Mouse (Mus musculus): ENCODE measurements around the gene Actl6a. TPM values are rescaled to one million over a fixed set of nuclear protein-coding genes. Genes with fewer than 3 reads are reported as not detected.

Gene Actl6a
- polyA plus RNA-seq, 1 experiment from 2014 or later, result 199 TPM

DNA sequence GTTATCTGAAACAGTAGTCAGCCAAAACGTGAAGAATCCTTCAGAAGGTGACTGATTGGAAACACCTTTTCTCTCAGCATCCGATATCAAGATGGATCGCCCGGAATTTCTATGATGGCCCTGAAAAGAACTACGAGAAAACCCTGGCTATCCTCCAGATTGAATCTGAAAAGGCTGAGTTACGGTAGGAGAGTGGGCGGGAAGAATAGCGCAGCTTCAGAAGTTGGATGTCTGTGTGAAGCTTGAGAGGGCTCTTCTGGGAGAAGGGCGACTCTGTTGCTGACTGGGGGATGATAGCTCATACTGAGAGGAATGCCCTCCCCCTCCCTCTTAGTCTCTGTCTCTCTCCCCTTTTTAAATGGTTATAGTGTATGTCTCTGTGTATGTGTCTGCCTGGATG, 42.3 kb downstream of the Actl6a start:
- Histone ChIP-seq H3K4me1 (ENCODE audit: insufficient read depth) (no peaks in the 10 kb centered on the region), H3K9ac (no peak overlapping the region), H3K27ac (ENCODE audit: low read depth) (no peak overlapping the region), H3K27me3 (ENCODE audit: insufficient read depth, low read length) (no peaks in the 10 kb centered on the region), H3K4me2 (no peak overlapping the region), H3K9me3 (ENCODE audit: low read depth, low read length) (no peaks in the 10 kb centered on the region), H3K4me3 (ENCODE audit: low read depth, low read length) (no peak overlapping the region), H3K36me3 (ENCODE audit: insufficient read depth) (peaks cover 71% of the 10 kb centered on the region)
- DNase-seq (no peak), ATAC-seq (ENCODE audit: insufficient read depth) (no peak)
- no peak for TF ChIP-seq CTCF (IDR thresholded peaks at IDR 0.05; ENCODE audit: low read depth)
- 82% methylated on average over 9 of the region's 9 CpGs for WGBS

DNA sequence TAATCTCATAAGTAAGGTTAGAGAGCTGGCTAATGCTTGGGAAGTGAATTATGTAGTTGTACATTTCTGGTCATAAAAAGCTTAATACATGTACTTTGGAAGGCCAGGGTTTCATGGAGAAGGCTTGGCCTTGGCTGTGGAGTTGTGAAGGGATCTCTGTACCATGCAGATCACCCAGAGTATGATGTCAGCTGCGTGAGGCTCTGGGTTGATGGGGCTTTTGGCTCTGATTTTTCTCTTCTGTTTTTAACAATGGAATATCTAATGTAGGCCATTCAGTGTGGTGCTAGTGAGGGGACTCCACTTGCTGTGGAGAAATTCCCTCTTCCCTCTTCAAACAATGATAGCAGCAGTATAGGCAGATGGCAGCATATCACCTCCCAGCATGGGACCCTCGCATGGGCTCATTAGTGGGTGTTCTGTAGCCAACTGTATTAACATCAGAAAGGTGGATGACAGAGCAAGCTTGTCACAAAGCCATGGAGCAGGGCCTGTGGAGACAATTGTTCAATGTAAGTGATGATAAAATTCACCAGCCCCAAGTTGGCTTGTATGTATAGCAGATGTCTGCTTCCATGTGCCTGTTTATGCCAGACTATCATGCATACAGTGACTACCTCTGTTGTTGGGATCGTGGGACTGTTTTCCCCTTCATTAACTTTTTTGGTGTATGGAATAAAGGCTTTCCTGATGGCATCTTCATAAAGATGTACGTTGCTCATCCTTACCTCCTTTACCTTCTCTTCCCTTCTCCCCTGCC, 43.9 kb downstream of the Actl6a start:
- H3K4me1 ChIP-seq (ENCODE audit: insufficient read depth), result no peaks in the 10 kb centered on the region
- no peak overlapping the region for H3K4me2 ChIP-seq
- H3K4me3 ChIP-seq (ENCODE audit: low read depth, low read length), result no peak overlapping the region
- no peak for DNase-seq
- H3K9me3 ChIP-seq (ENCODE audit: low read depth, low read length), result no peaks in the 10 kb centered on the region
- H3K27ac ChIP-seq (ENCODE audit: low read depth), result no peak overlapping the region
- TF ChIP-seq CTCF (IDR thresholded peaks at IDR 0.05; ENCODE audit: low read depth), result no peak
- 94% methylated on average over 4 of the region's 4 CpGs for WGBS
- peaks cover 68% of the 10 kb centered on the region for H3K36me3 ChIP-seq (ENCODE audit: insufficient read depth)
- ATAC-seq (ENCODE audit: insufficient read depth), result no peak
- no peak overlapping the region for H3K9ac ChIP-seq
- H3K27me3 ChIP-seq (ENCODE audit: insufficient read depth, low read length), result no peaks in the 10 kb centered on the region

DNA sequence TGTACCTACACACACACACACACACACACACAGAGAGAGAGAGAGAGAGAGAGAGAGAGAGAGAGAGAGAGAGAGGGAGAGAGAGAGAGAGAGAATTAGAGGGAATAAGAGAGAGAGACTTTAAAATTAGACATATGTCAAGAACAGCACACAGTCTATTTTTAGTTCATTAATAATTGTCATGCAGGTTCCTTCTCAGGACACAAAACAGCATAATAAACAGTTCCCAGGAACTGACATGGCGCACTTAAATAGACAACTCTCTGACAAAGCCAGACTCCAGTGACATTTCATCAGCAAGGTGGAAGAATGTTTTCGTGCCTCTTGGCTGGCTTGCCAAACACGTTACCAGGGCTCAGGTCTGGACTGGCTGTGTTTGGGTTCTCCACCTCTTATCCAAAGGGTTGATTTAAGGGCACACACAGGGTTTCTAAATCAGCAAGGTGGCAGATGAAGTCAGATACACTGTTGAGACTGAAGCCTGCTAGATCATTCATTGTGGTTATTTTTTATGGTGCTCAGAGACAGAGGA, 48.4 kb downstream of the Actl6a start:
- H3K9me3 ChIP-seq (ENCODE audit: low read depth, low read length), result no peaks in the 10 kb centered on the region
- no peak overlapping the region for H3K9ac ChIP-seq
- H3K4me1 ChIP-seq (ENCODE audit: insufficient read depth), result no peaks in the 10 kb centered on the region
- no peak overlapping the region for H3K27ac ChIP-seq (ENCODE audit: low read depth)
- H3K36me3 ChIP-seq (ENCODE audit: insufficient read depth), result peaks cover 38% of the 10 kb centered on the region
- WGBS, result 90% methylated on average over 3 of the region's 3 CpGs
- ATAC-seq (ENCODE audit: insufficient read depth) (no peak), DNase-seq (no peak)
- H3K4me2 ChIP-seq, result no peak overlapping the region
- no peak for TF ChIP-seq CTCF (IDR thresholded peaks at IDR 0.05; ENCODE audit: low read depth)
- H3K27me3 ChIP-seq (ENCODE audit: insufficient read depth, low read length), result no peaks in the 10 kb centered on the region
- no peak overlapping the region for H3K4me3 ChIP-seq (ENCODE audit: low read depth, low read length)

GRCm38 (mm10) chr3:32759212-32759611, 53.1 kb downstream of the Actl6a start:
- no peak for DNase-seq
- no peaks in the 10 kb centered on the region for H3K9me3 ChIP-seq (ENCODE audit: low read depth, low read length)
- no peak for ATAC-seq (ENCODE audit: insufficient read depth)
- no peak for TF ChIP-seq CTCF (IDR thresholded peaks at IDR 0.05; ENCODE audit: low read depth)
- no peaks in the 10 kb centered on the region for H3K36me3 ChIP-seq (ENCODE audit: insufficient read depth)
- 76% methylated on average over 5 of the region's 5 CpGs for WGBS
- H3K4me1 ChIP-seq (ENCODE audit: insufficient read depth), result no peaks in the 10 kb centered on the region
- H3K4me3 ChIP-seq (ENCODE audit: low read depth, low read length), result no peak overlapping the region
- H3K27me3 ChIP-seq (ENCODE audit: insufficient read depth, low read length), result no peaks in the 10 kb centered on the region
- no peak overlapping the region for H3K4me2 ChIP-seq
- no peak overlapping the region for H3K27ac ChIP-seq (ENCODE audit: low read depth)
- no peak overlapping the region for H3K9ac ChIP-seq

- H3K27me3 ChIP-seq (ENCODE audit: insufficient read depth, low read length), result no peaks in the 10 kb centered on the region
- DNase-seq (no peak), ATAC-seq (ENCODE audit: insufficient read depth) (no peak)
- no peak for TF ChIP-seq CTCF (IDR thresholded peaks at IDR 0.05; ENCODE audit: low read depth)
- H3K27ac ChIP-seq (ENCODE audit: low read depth), result no peak overlapping the region
- 57% methylated on average over 8 of the region's 8 CpGs for WGBS
- no peaks in the 10 kb centered on the region for H3K36me3 ChIP-seq (ENCODE audit: insufficient read depth)
- H3K4me2 ChIP-seq, result no peak overlapping the region
- H3K4me3 ChIP-seq (ENCODE audit: low read depth, low read length), result no peak overlapping the region
- H3K4me1 ChIP-seq (ENCODE audit: insufficient read depth), result no peaks in the 10 kb centered on the region
- no peaks in the 10 kb centered on the region for H3K9me3 ChIP-seq (ENCODE audit: low read depth, low read length)
- no peak overlapping the region for H3K9ac ChIP-seq
These were observed 56.9 kb downstream of the Actl6a start for GRCm38 (mm10) chr3:32762962-32763361.

- WGBS, result 40% methylated on average over 7 of the region's 7 CpGs
- Histone ChIP-seq H3K36me3 (ENCODE audit: insufficient read depth) (no peaks in the 10 kb centered on the region), H3K9ac (no peak overlapping the region), H3K4me1 (ENCODE audit: insufficient read depth) (no peaks in the 10 kb centered on the region), H3K4me2 (no peak overlapping the region), H3K4me3 (ENCODE audit: low read depth, low read length) (no peak overlapping the region), H3K27me3 (ENCODE audit: insufficient read depth, low read length) (no peaks in the 10 kb centered on the region), H3K9me3 (ENCODE audit: low read depth, low read length) (no peaks in the 10 kb centered on the region), H3K27ac (ENCODE audit: low read depth) (no peak overlapping the region)
- ATAC-seq (ENCODE audit: insufficient read depth) (no peak), DNase-seq (no peak)
- no peak for TF ChIP-seq CTCF (IDR thresholded peaks at IDR 0.05; ENCODE audit: low read depth)
These were observed 57.8 kb downstream of the Actl6a start for GRCm38 (mm10) chr3:32763902-32764301.

- Histone ChIP-seq H3K27me3 (ENCODE audit: insufficient read depth, low read length) (no peaks in the 10 kb centered on the region), H3K4me3 (ENCODE audit: low read depth, low read length) (no peak overlapping the region), H3K4me1 (ENCODE audit: insufficient read depth) (no peaks in the 10 kb centered on the region), H3K4me2 (no peak overlapping the region), H3K27ac (ENCODE audit: low read depth) (no peak overlapping the region), H3K9me3 (ENCODE audit: low read depth, low read length) (no peaks in the 10 kb centered on the region), H3K36me3 (ENCODE audit: insufficient read depth) (no peaks in the 10 kb centered on the region), H3K9ac (no peak overlapping the region)
- WGBS, result 80% methylated on average over 2 of the region's 2 CpGs
- ATAC-seq (ENCODE audit: insufficient read depth), result no peak
- no peak for TF ChIP-seq CTCF (IDR thresholded peaks at IDR 0.05; ENCODE audit: low read depth)
- no peak for DNase-seq
These were observed 64.7 kb downstream of the Actl6a start for GRCm38 (mm10) chr3:32770781-32771180.

Other genes starting within 250 kb of the Actl6a start
- 0.21 TPM in 1 of 2 replicates, not detected in the other for gene Kcnmb3, start 214.1 kb upstream of the Actl6a start, polyA plus RNA-seq (2014; fragmentation: Nextera tagmentation; extraction: Ambion mirVana)
- gene Zfp639, start 196.0 kb upstream of the Actl6a start, polyA plus RNA-seq (2014; fragmentation: Nextera tagmentation; extraction: Ambion mirVana), result 43.0 and 47.0 TPM in 2 replicates
- gene Mfn1, start 176.8 kb upstream of the Actl6a start, polyA plus RNA-seq (2014; fragmentation: Nextera tagmentation; extraction: Ambion mirVana), result 32.8 and 33.0 TPM in 2 replicates
- 71.0 and 71.4 TPM in 2 replicates for gene Gnb4, start 89.7 kb upstream of the Actl6a start, polyA plus RNA-seq (2014; fragmentation: Nextera tagmentation; extraction: Ambion mirVana)
- 304 TPM in 2 replicates for gene Ndufb5, start 30.7 kb downstream of the Actl6a start, polyA plus RNA-seq (2014; fragmentation: Nextera tagmentation; extraction: Ambion mirVana)
- 35.8 and 38.1 TPM in 2 replicates for gene Mrpl47, start 31.3 kb downstream of the Actl6a start, polyA plus RNA-seq (2014; fragmentation: Nextera tagmentation; extraction: Ambion mirVana)
- gene Usp13, start 111.2 kb downstream of the Actl6a start, polyA plus RNA-seq (2014; fragmentation: Nextera tagmentation; extraction: Ambion mirVana), result 5.6 and 6.3 TPM in 2 replicates

Measured in lung, embryonic 14.5 days (tissue).